18 mouse cellular contexts compared by ENCODE assay signal in the genomic region with DNA sequence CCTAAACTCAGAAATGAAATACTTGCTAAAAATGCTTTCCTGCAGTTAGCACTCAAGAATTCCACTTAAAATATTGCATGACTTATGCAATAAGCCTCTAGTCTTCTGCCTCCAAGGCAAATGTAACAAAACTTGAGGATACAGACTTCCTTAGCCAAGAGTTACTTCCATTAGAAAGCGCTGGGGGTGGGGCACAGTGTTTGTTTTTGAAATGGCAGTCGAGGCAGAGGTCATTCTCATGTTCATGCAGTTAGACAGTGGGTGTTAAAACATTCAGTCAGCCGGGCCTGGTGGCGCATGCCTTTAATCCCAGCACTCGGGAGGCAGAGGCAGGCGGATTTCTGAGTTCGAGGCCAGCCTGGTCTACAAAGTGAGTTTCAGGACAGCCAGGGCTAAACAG.
"Had no signal": no experiment of that assay in that cellular context is flagged by ENCODE, and none has a peak within 500 bp of the region (broad histone marks: within the 10 kb centered on the region; RNA-seq: fewer than 3 reads in every experiment).

No protein-coding gene starts in this region.

- H3K9me3 ChIP-seq: midbrain, embryonic 10.5 days; midbrain, embryonic 12.5 days; neural tube, embryonic 13.5 days; neural tube, embryonic 15.5 days had no signal

- H3K4me2 ChIP-seq: lung, embryonic 14.5 days; midbrain, embryonic 12.5 days; neural tube, embryonic 13.5 days; neural tube, embryonic 15.5 days had no signal

- H3K9ac ChIP-seq: lung, embryonic 14.5 days; midbrain, embryonic 12.5 days; neural tube, embryonic 13.5 days; neural tube, embryonic 15.5 days had no signal

- DNase-seq: lung, adult 18-20 months; lung, embryonic 14.5 days; lung, postnatal 10 days; midbrain, embryonic 14.5 days; retina, postnatal 1 day; right cerebral cortex, adult 18-20 months; right cerebral cortex, postnatal 25 days; right cerebral cortex, postnatal 4 days; spleen, adult 18-20 months; thymus, adult 18-20 months; thymus, postnatal 14 days; thymus, postnatal 36 days had no signal

- H3K4me3 ChIP-seq: midbrain, embryonic 10.5 days; midbrain, embryonic 12.5 days; myocyte; neural tube, embryonic 13.5 days; neural tube, embryonic 15.5 days had no signal

- H3K27ac ChIP-seq: midbrain, embryonic 10.5 days; midbrain, embryonic 12.5 days; neural tube, embryonic 13.5 days; neural tube, embryonic 15.5 days had no signal

- ATAC-seq: midbrain, embryonic 16.5 days had no signal

- H3K27me3 ChIP-seq: midbrain, embryonic 12.5 days; neural tube, embryonic 13.5 days; neural tube, embryonic 15.5 days had no signal
